Mouse (Mus musculus): ENCODE results near the gene Taf6. TPM values are rescaled to one million over a fixed set of nuclear protein-coding genes. Genes with fewer than 3 reads are reported as not detected.
A peak's percentile ranks its signal among the peaks of the same experiment; 100 is the strongest.
"Not testable (repeated sequence)": the region's sequence is repeated elsewhere in the genome, so short reads cannot be mapped to it uniquely, and the experiment has no call there.

The Taf6 gene
- total RNA-seq (2014; fragmentation: Nextera tagmentation) (44.8 and 68.4 TPM in 2 replicates), total RNA-seq (2017) (25.4 and 37.9 TPM in 2 replicates)

- peak; percentile 69 for ATAC-seq (replicated peaks; ENCODE audit: low FRiP score, low TSS enrichment, poor library complexity, severe bottlenecking)
Observed at GRCm38 (mm10) chr5:138186950-138187638, at the start of gene Taf6, which contains the start of gene Cnpy4. Gene Taf6 (minus strand): TSS chr5:138187451. Gene Cnpy4 (plus strand): TSS chr5:138187485.

GRCm38 (mm10) chr5:138234224-138234623, 47.0 kb upstream of the Taf6 start:
- no peak for ATAC-seq (replicated peaks; ENCODE audit: low FRiP score, low TSS enrichment, poor library complexity, severe bottlenecking)

- no peak for ATAC-seq (replicated peaks; ENCODE audit: low FRiP score, low TSS enrichment, poor library complexity, severe bottlenecking)
Observed at GRCm38 (mm10) chr5:138233778-138234177, 46.5 kb upstream of the Taf6 start.

- no peak for ATAC-seq (replicated peaks; ENCODE audit: low FRiP score, low TSS enrichment, poor library complexity, severe bottlenecking)
Observed at GRCm38 (mm10) chr5:138229511-138229910, 42.3 kb upstream of the Taf6 start.

- peak; percentile 64 for ATAC-seq (replicated peaks; ENCODE audit: low FRiP score, low TSS enrichment, poor library complexity, severe bottlenecking)
Observed at GRCm38 (mm10) chr5:138228026-138228425, 40.8 kb upstream of the Taf6 start.

- peak; percentile 48; the same call in 1 of the 2 replicates for ATAC-seq (replicated peaks; ENCODE audit: low FRiP score, low TSS enrichment, poor library complexity, severe bottlenecking)
Observed at GRCm38 (mm10) chr5:138227367-138227766, 40.1 kb upstream of the Taf6 start.

GRCm38 (mm10) chr5:138226491-138226890, 39.2 kb upstream of the Taf6 start:
- ATAC-seq (replicated peaks; ENCODE audit: low FRiP score, low TSS enrichment, poor library complexity, severe bottlenecking): peak; percentile 45

GRCm38 (mm10) chr5:138225700-138226099, 38.4 kb upstream of the Taf6 start, which contains the start of gene Nxpe5:
Gene Nxpe5 (plus strand): TSS chr5:138225898.
- ATAC-seq (replicated peaks; ENCODE audit: low FRiP score, low TSS enrichment, poor library complexity, severe bottlenecking): no peak

GRCm38 (mm10) chr5:138223287-138223686, 36.0 kb upstream of the Taf6 start:
- ATAC-seq (replicated peaks; ENCODE audit: low FRiP score, low TSS enrichment, poor library complexity, severe bottlenecking): no peak

- peak; percentile 90 for ATAC-seq (replicated peaks; ENCODE audit: low FRiP score, low TSS enrichment, poor library complexity, severe bottlenecking)
Observed at GRCm38 (mm10) chr5:138222111-138222510, 34.9 kb upstream of the Taf6 start.

- no peak for ATAC-seq (replicated peaks; ENCODE audit: low FRiP score, low TSS enrichment, poor library complexity, severe bottlenecking)
Observed at GRCm38 (mm10) chr5:138219864-138220263, 32.6 kb upstream of the Taf6 start.

GRCm38 (mm10) chr5:138216632-138217031, 29.4 kb upstream of the Taf6 start:
- ATAC-seq (replicated peaks; ENCODE audit: low FRiP score, low TSS enrichment, poor library complexity, severe bottlenecking): not testable (repeated sequence)

GRCm38 (mm10) chr5:138207873-138208272, 20.6 kb upstream of the Taf6 start:
- ATAC-seq (replicated peaks; ENCODE audit: low FRiP score, low TSS enrichment, poor library complexity, severe bottlenecking): no peak

- ATAC-seq (replicated peaks; ENCODE audit: low FRiP score, low TSS enrichment, poor library complexity, severe bottlenecking): no peak
Observed at GRCm38 (mm10) chr5:138207253-138207652, 20.0 kb upstream of the Taf6 start.

GRCm38 (mm10) chr5:138202086-138202485, 14.8 kb upstream of the Taf6 start:
- ATAC-seq (replicated peaks; ENCODE audit: low FRiP score, low TSS enrichment, poor library complexity, severe bottlenecking): peak; percentile 52; the same call in 1 of the 2 replicates

GRCm38 (mm10) chr5:138199576-138199975, 12.3 kb upstream of the Taf6 start:
- no peak for ATAC-seq (replicated peaks; ENCODE audit: low FRiP score, low TSS enrichment, poor library complexity, severe bottlenecking)

- no peak for ATAC-seq (replicated peaks; ENCODE audit: low FRiP score, low TSS enrichment, poor library complexity, severe bottlenecking)
Observed at GRCm38 (mm10) chr5:138195463-138195862, 8.2 kb upstream of the Taf6 start.

GRCm38 (mm10) chr5:138194755-138195345, 7.6 kb upstream of the Taf6 start:
- ATAC-seq (replicated peaks; ENCODE audit: low FRiP score, low TSS enrichment, poor library complexity, severe bottlenecking): peak; percentile 60

- ATAC-seq (replicated peaks; ENCODE audit: low FRiP score, low TSS enrichment, poor library complexity, severe bottlenecking): peak; percentile 79
Observed at GRCm38 (mm10) chr5:138193771-138194727, 6.8 kb upstream of the Taf6 start, which contains the start of gene Mblac1. Gene Mblac1 (plus strand): TSS chr5:138194314.
